Mouse (Mus musculus): ENCODE measurements around the gene Wapl.

Wapl gene

GRCm38 (mm10) chr14:34776719-34777385 lies 103.1 kb downstream of the Wapl start:
- DNase-seq, result no peak

GRCm38 (mm10) chr14:34777810-34778209 lies 104.1 kb downstream of the Wapl start:
- peak; percentile 32 to 61 for DNase-seq

GRCm38 (mm10) chr14:34778760-34779159 lies 105.0 kb downstream of the Wapl start:
- no peak for DNase-seq

GRCm38 (mm10) chr14:34793406-34794037 lies 119.8 kb downstream of the Wapl start:
- no peak for DNase-seq
